Mouse (Mus musculus) left cerebral cortex, postnatal 14 days (tissue): ENCODE measurements around the gene Zfp180. TPM values are rescaled to one million over a fixed set of nuclear protein-coding genes. Genes with fewer than 3 reads are reported as not detected.

Source experiments
- DNase-seq, 2 experiments: peaks; one replicate each; pipeline ENCODE4 v3.0.0; 2021 to 2022; ENCODE audit warnings: low spot score in 2 of 2, mixed read lengths in 1 of 2
- intact Hi-C: fragments of 180-260 bp; cut with DNase I; formaldehyde crosslinking; loops from one replicate; pipeline ENCODE4 v1.15.1; 2025
- total RNA-seq, 2 experiments: library from RNA; stranded (reverse); gene quantifications; 2 replicates each; pipeline ENCODE4 v1.2.3; 2021

Zfp180 gene
- total RNA-seq, 2 experiments from 2014 or later, result 29.5 to 31.7 TPM

- intact Hi-C loops, result no loop called here
- no peak for DNase-seq
Measured at GRCm38 (mm10) chr7:24153272-24153671, 71.5 kb downstream of the Zfp180 start.

Other genes with a start within 250 kb of the Zfp180 start
- gene Vmn1r176, start 244.6 kb upstream of the Zfp180 start, total RNA-seq, result not detected
- not detected for gene Vmn1r177, start 215.5 kb upstream of the Zfp180 start, total RNA-seq
- gene Vmn1r178, start 189.9 kb upstream of the Zfp180 start, total RNA-seq, result not detected
- not detected for gene Vmn1r179, start 154.9 kb upstream of the Zfp180 start, total RNA-seq
- gene Vmn1r180, start 131.3 kb upstream of the Zfp180 start, total RNA-seq, result not detected
- gene Vmn1r181, start 107.3 kb upstream of the Zfp180 start, total RNA-seq, result not detected
- gene V1rd19, start 80.2 kb upstream of the Zfp180 start, total RNA-seq, result not detected
- not detected for gene Vmn1r183, start 28.7 kb upstream of the Zfp180 start, total RNA-seq
- 1 to 10 TPM; 7.5 to 9.1 TPM for gene Zfp112, start 30.4 kb downstream of the Zfp180 start, total RNA-seq
- gene Zfp235, start 52.2 kb downstream of the Zfp180 start, total RNA-seq, result 10 to 100 TPM; 20.2 to 22.8 TPM
- 1 to 10 TPM; 3.7 TPM for gene Zfp114, start 93.1 kb downstream of the Zfp180 start, total RNA-seq
- 10 to 100 TPM in 1 of 2 experiments, 1 to 10 TPM in 1; 8.7 to 12.2 TPM for gene Zfp111, start 129.5 kb downstream of the Zfp180 start, total RNA-seq
- 1 to 10 TPM; 6.3 to 7.0 TPM for gene Zfp109, start 155.6 kb downstream of the Zfp180 start, total RNA-seq
- gene Zfp108, start 172.9 kb downstream of the Zfp180 start, total RNA-seq, result 1 to 10 TPM; 6.1 to 7.5 TPM
- gene Zfp93, start 188.5 kb downstream of the Zfp180 start, total RNA-seq, result 10 to 100 TPM; 12.3 to 13.2 TPM
- 10 to 100 TPM; 17.8 to 22.0 TPM for gene Zfp61, start 219.3 kb downstream of the Zfp180 start, total RNA-seq
- 10 to 100 TPM; 16.1 to 16.3 TPM for gene Zfp94, start 234.7 kb downstream of the Zfp180 start, total RNA-seq